Mouse (Mus musculus): ENCODE results near the gene Anxa5. TPM values are rescaled to one million over a fixed set of nuclear protein-coding genes. Genes with fewer than 3 reads are reported as not detected.

Gene Anxa5
- polyA plus RNA-seq (2015; fragmentation: Nextera tagmentation; extraction: Ambion mirVana), result 283 and 291 TPM in 2 replicates

- no peaks in the 10 kb centered on the region for H3K27me3 ChIP-seq (replicated peaks; ENCODE audit: control insufficient read depth, insufficient read depth, low read length)
- peak within 1 kb of the TSS; percentile 85 for H3K9ac ChIP-seq (ENCODE audit: low read depth, low read length)
- peak within 1 kb of the TSS; percentile 89 for H3K4me2 ChIP-seq (ENCODE audit: low read depth, low read length)
- peaks cover 16% of the 10 kb centered on the region for H3K4me1 ChIP-seq (ENCODE audit: control insufficient read depth, insufficient read depth, low read length)
- peak within 1 kb of the TSS; percentile 90 for H3K27ac ChIP-seq (ENCODE audit: low read length)
- H3K9me3 ChIP-seq (ENCODE audit: control insufficient read depth, low read length), result no peaks in the 10 kb centered on the region
- WGBS, result under 1% methylated on average over 32 of the region's 32 CpGs
- peak; percentile 99 for ATAC-seq
- H3K4me3 ChIP-seq (ENCODE audit: low read length), result peak within 1 kb of the TSS; percentile 88
- no peaks in the 10 kb centered on the region for H3K36me3 ChIP-seq (ENCODE audit: control insufficient read depth, insufficient read depth, low read length)
These were observed at the start of gene Anxa5, which contains the start of gene 1810062G17Rik for GRCm38 (mm10) chr3:36475532-36476087. Gene Anxa5, minus strand, starts transcription at chr3:36475894. Gene 1810062G17Rik, plus strand, starts transcription at chr3:36475937.

DNA sequence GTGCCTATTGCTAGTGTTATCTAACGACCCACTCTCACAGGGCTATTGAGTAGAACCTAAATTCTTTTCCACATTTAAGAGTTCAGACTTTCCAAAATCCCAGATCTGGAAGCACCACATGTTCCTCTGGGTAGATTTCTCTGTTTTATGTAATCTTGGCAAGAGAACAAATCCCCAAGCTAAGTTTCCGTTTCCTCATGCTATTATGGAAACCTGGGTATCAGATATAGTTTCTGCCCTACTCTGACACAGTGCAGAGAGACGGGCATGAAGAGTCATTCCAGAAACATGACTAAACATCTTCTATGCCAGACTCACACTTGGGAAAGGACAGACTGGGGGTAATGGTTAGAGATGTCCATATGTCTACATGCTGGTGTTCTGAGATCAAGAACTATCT, 48.8 kb upstream of the Anxa5 start:
- H3K4me3 ChIP-seq (ENCODE audit: low read length), result no peak overlapping the region
- no peak overlapping the region for H3K4me2 ChIP-seq (ENCODE audit: low read depth, low read length)
- no peaks in the 10 kb centered on the region for H3K4me1 ChIP-seq (ENCODE audit: control insufficient read depth, insufficient read depth, low read length)
- ATAC-seq, result no peak
- H3K27ac ChIP-seq (ENCODE audit: low read length), result no peak overlapping the region
- no peak overlapping the region for H3K9ac ChIP-seq (ENCODE audit: low read depth, low read length)
- H3K27me3 ChIP-seq (replicated peaks; ENCODE audit: control insufficient read depth, insufficient read depth, low read length), result peaks cover 12% of the 10 kb centered on the region; the same call in 1 of the 2 replicates
- 63% methylated on average over 3 of the region's 3 CpGs for WGBS
- H3K36me3 ChIP-seq (ENCODE audit: control insufficient read depth, insufficient read depth, low read length), result no peaks in the 10 kb centered on the region
- H3K9me3 ChIP-seq (ENCODE audit: control insufficient read depth, low read length), result no peaks in the 10 kb centered on the region

- Histone ChIP-seq H3K9me3 (ENCODE audit: control insufficient read depth, low read length) (no peaks in the 10 kb centered on the region), H3K27me3 (replicated peaks; ENCODE audit: control insufficient read depth, insufficient read depth, low read length) (peaks cover 12% of the 10 kb centered on the region; the same call in 1 of the 2 replicates), H3K4me2 (ENCODE audit: low read depth, low read length) (no peak overlapping the region), H3K4me3 (ENCODE audit: low read length) (no peak overlapping the region), H3K4me1 (ENCODE audit: control insufficient read depth, insufficient read depth, low read length) (no peaks in the 10 kb centered on the region), H3K9ac (ENCODE audit: low read depth, low read length) (no peak overlapping the region), H3K36me3 (ENCODE audit: control insufficient read depth, insufficient read depth, low read length) (no peaks in the 10 kb centered on the region), H3K27ac (ENCODE audit: low read length) (no peak overlapping the region)
- no peak for ATAC-seq
- WGBS, result 16% methylated on average over 4 of the region's 4 CpGs
These were observed 46.4 kb upstream of the Anxa5 start for GRCm38 (mm10) chr3:36522137-36522536.

DNA sequence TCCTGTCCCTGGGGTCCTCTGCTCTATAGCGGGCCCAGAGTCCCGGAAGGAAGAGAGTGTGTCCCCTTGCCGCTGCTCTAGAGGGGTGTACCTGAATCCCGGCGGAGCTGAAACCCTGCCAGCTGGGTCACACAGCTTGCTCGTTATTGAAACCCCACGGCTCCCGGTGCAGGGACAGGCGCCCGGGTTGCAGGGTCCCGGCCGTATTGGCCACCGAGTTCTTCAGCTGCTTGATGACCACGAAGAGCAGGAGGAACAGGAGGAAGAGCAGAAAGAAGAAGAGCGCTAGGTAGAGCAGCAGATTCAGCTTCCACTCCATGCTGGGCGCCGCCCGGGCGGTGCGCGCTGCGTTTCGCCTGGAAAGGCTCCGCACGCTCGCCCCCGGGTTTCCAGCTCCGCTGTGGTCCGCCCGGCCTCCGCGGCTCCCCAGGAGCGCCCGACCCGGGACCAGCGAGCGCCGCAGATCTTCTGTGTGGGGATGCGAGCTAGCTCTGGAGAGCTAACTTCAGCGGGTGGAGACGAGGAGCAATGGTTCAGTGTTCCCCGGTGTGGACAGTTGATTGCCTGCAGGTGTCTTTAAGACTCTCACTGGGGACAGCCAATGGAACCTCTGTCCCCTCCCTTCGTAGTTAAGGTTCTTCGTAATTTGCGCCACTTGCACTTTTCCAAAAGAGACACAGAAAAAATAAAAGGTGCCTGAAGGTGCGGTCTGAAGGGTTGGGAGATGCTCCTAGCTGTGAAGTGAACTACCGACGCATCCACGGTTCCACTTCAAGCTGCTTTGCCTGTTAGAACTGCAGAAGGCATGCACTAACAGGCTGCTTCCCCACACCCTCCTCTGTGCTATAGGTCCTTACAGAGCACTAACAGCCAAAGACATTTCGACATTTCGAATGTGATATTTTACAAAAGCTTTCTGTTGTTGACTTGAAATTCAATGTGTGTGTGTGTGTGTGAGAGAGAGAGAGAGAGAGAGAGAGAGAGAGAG, 45.7 kb upstream of the Anxa5 start, which contains the start of gene Gm11549:
TSS of gene Gm11549 (minus strand) at position 741 of the 988 bp plus-strand sequence.
- Histone ChIP-seq H3K9me3 (ENCODE audit: control insufficient read depth, low read length) (no peaks in the 10 kb centered on the region), H3K36me3 (ENCODE audit: control insufficient read depth, insufficient read depth, low read length) (no peaks in the 10 kb centered on the region), H3K27ac (ENCODE audit: low read length) (no peak within 1 kb of the TSS), H3K4me3 (ENCODE audit: low read length) (peak within 1 kb of the TSS; percentile 61), H3K9ac (ENCODE audit: low read depth, low read length) (peak within 1 kb of the TSS; percentile 61), H3K4me2 (ENCODE audit: low read depth, low read length) (peak within 1 kb of the TSS; percentile 98), H3K27me3 (replicated peaks; ENCODE audit: control insufficient read depth, insufficient read depth, low read length) (peaks cover 12% of the 10 kb centered on the region; the same call in 1 of the 2 replicates), H3K4me1 (ENCODE audit: control insufficient read depth, insufficient read depth, low read length) (no peaks in the 10 kb centered on the region)
- peak; percentile 82 for ATAC-seq
- WGBS, result under 1% methylated on average over 51 of the region's 51 CpGs

DNA sequence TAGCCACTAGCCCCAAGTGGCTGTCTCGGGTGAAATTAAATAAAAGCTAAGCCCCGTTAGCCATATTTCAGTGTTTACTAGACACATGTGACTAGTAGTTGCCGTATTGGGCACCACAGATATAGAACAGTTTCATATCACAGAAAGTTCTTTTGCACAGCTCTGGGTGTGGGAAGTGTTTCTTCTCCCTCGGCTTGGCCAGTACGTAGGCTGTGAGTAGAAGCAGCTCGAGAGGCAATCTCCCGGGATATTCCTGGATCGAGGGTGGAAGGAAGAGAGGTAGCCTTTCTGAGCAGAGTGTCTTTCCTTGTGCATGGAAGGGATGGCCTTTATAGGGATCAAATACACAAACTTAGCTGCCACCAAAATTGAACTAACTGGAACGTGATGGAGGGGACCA, 40.5 kb upstream of the Anxa5 start:
- ATAC-seq, result no peak
- 84% methylated on average over 9 of the region's 9 CpGs for WGBS
- no peak overlapping the region for H3K9ac ChIP-seq (ENCODE audit: low read depth, low read length)
- H3K9me3 ChIP-seq (ENCODE audit: control insufficient read depth, low read length), result no peaks in the 10 kb centered on the region
- no peak overlapping the region for H3K4me3 ChIP-seq (ENCODE audit: low read length)
- no peak overlapping the region for H3K27ac ChIP-seq (ENCODE audit: low read length)
- peaks cover 4% of the 10 kb centered on the region; the same call in 1 of the 2 replicates for H3K27me3 ChIP-seq (replicated peaks; ENCODE audit: control insufficient read depth, insufficient read depth, low read length)
- H3K36me3 ChIP-seq (ENCODE audit: control insufficient read depth, insufficient read depth, low read length), result no peaks in the 10 kb centered on the region
- no peaks in the 10 kb centered on the region for H3K4me1 ChIP-seq (ENCODE audit: control insufficient read depth, insufficient read depth, low read length)
- H3K4me2 ChIP-seq (ENCODE audit: low read depth, low read length), result no peak overlapping the region

- no peak overlapping the region for H3K4me3 ChIP-seq (ENCODE audit: low read length)
- H3K9me3 ChIP-seq (ENCODE audit: control insufficient read depth, low read length), result no peaks in the 10 kb centered on the region
- H3K27ac ChIP-seq (ENCODE audit: low read length), result no peak overlapping the region
- no peak overlapping the region for H3K4me2 ChIP-seq (ENCODE audit: low read depth, low read length)
- 76% methylated on average over 6 of the region's 6 CpGs for WGBS
- no peaks in the 10 kb centered on the region for H3K36me3 ChIP-seq (ENCODE audit: control insufficient read depth, insufficient read depth, low read length)
- H3K4me1 ChIP-seq (ENCODE audit: control insufficient read depth, insufficient read depth, low read length), result no peaks in the 10 kb centered on the region
- peak; percentile 92 for ATAC-seq
- no peak overlapping the region for H3K9ac ChIP-seq (ENCODE audit: low read depth, low read length)
- no peaks in the 10 kb centered on the region for H3K27me3 ChIP-seq (replicated peaks; ENCODE audit: control insufficient read depth, insufficient read depth, low read length)
These were observed 35.8 kb upstream of the Anxa5 start for GRCm38 (mm10) chr3:36511491-36511890.

- Histone ChIP-seq H3K4me3 (ENCODE audit: low read length) (no peak overlapping the region), H3K9me3 (ENCODE audit: control insufficient read depth, low read length) (no peaks in the 10 kb centered on the region), H3K4me1 (ENCODE audit: control insufficient read depth, insufficient read depth, low read length) (no peaks in the 10 kb centered on the region), H3K4me2 (ENCODE audit: low read depth, low read length) (no peak overlapping the region), H3K9ac (ENCODE audit: low read depth, low read length) (no peak overlapping the region), H3K27me3 (replicated peaks; ENCODE audit: control insufficient read depth, insufficient read depth, low read length) (no peaks in the 10 kb centered on the region), H3K36me3 (ENCODE audit: control insufficient read depth, insufficient read depth, low read length) (no peaks in the 10 kb centered on the region), H3K27ac (ENCODE audit: low read length) (no peak overlapping the region)
- WGBS, result 56% methylated on average over 10 of the region's 10 CpGs
- ATAC-seq, result peak; percentile 87
These were observed 30.4 kb upstream of the Anxa5 start for GRCm38 (mm10) chr3:36505809-36506735.

- Histone ChIP-seq H3K4me3 (ENCODE audit: low read length) (no peak overlapping the region), H3K4me1 (ENCODE audit: control insufficient read depth, insufficient read depth, low read length) (no peaks in the 10 kb centered on the region), H3K27me3 (replicated peaks; ENCODE audit: control insufficient read depth, insufficient read depth, low read length) (no peaks in the 10 kb centered on the region), H3K36me3 (ENCODE audit: control insufficient read depth, insufficient read depth, low read length) (no peaks in the 10 kb centered on the region), H3K4me2 (ENCODE audit: low read depth, low read length) (no peak overlapping the region), H3K9ac (ENCODE audit: low read depth, low read length) (no peak overlapping the region), H3K27ac (ENCODE audit: low read length) (no peak overlapping the region), H3K9me3 (ENCODE audit: control insufficient read depth, low read length) (no peaks in the 10 kb centered on the region)
- WGBS, result 82% methylated on average over 8 of the region's 8 CpGs
- ATAC-seq, result no peak
These were observed 29.6 kb upstream of the Anxa5 start for GRCm38 (mm10) chr3:36505306-36505705.

All from intestine, embryonic 16.5 days (tissue).